Mouse (Mus musculus): ENCODE measurements around the gene Cmss1. TPM values are rescaled to one million over a fixed set of nuclear protein-coding genes. Genes with fewer than 3 reads are reported as not detected.
A peak's percentile ranks its signal among the peaks of the same experiment; 100 is the strongest.

Cmss1 gene
- polyA plus RNA-seq, 1 experiment = 2.6 TPM

DNA sequence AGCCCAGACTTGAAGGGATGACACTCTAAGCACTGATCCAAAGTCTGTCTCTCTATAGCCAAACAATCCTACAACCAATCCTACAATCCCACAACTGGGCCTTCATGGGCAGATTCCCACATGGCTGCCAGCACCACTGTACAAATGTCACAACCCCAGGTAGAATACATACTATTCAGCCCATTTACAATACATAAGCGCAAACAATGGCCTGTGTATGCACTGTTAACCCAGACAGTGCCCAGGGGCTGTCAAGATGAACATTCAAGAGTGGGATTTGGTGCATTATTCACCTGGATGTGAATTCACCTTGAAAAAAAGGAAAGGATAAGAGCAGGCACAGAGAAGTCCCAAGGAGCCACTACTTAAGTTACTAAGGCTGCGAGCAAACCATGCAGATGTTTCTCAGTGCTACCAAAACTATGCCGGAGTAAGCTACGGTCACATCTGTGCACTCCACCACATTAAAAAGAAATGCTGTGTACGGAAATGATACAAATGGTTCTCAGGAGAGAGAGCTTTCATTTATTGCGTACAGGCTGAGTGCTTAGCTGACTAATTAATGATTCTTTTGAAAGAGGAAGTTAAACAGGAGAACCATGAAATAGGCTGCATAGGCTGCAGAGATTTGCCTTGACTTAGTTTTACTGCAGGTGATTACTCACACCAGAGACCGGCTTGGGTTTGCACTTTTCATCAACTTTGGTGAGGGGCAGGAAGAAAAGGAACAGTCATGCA lies 184.8 kb downstream of the Cmss1 start:
- Histone ChIP-seq H3K27ac (ENCODE audit: insufficient read depth, low read depth, low read length) (peak overlapping the region; percentile 50), H3K36me3 (ENCODE audit: control insufficient read depth, insufficient read depth, low read length) (no peaks in the 10 kb centered on the region), H3K27me3 (ENCODE audit: control insufficient read depth, insufficient read depth, low read length) (no peaks in the 10 kb centered on the region), H3K4me1 (ENCODE audit: control insufficient read depth, insufficient read depth, insufficient read length, low read length) (peaks cover 6% of the 10 kb centered on the region; the same call in 1 of the 2 replicates), H3K4me3 (ENCODE audit: low read depth, low read length) (no peak overlapping the region)
- 61% methylated on average over 7 of the region's 7 CpGs for WGBS
- TF ChIP-seq POLR2A (IDR thresholded peaks at IDR 0.05; ENCODE audit: low read depth, low read length) (no peak), CTCF (IDR thresholded peaks at IDR 0.05; ENCODE audit: extremely low read depth, insufficient read length, insufficient replicate concordance, low read depth, low read length) (no peak)

DNA sequence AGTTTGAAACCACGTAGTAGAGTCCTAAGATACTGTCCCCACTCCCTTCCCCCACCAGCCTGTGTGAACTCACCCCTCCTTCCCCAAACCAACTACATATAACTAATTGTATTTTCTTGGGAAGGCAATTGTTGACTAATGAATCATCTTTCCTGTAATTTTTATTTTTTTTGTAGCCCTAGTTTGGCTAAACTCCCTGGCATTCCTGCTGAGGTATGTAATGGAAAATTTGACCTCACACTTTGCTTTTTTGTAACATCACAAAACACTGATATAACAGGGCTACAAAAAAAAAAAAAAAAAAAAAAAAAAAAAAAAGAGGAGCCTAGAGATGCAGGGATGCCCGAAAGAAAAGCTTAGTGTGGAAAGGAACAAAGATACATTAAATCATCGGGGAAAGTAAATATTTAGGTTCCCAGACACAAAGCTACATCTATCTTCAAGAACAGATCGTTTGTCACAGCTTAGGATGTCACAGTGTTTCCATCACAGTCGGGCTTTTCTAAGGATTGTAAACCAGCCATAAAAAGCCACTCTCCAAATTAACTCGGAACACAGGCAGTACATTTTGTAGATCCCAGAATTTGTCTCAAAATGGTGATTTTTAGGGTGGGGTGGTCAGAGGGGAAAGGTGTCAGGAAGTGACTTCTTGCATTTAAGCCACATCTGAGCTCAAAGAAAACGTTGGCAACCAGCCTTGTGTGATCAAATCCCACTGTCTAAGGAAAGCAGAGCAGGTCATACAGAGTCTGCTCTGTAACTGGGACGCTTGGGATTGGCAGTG lies 185.7 kb downstream of the Cmss1 start:
- Histone ChIP-seq H3K27ac (ENCODE audit: insufficient read depth, low read depth, low read length) (peak overlapping the region; percentile 60), H3K4me3 (ENCODE audit: low read depth, low read length) (no peak overlapping the region), H3K27me3 (ENCODE audit: control insufficient read depth, insufficient read depth, low read length) (no peaks in the 10 kb centered on the region), H3K4me1 (ENCODE audit: control insufficient read depth, insufficient read depth, insufficient read length, low read length) (peaks cover 6% of the 10 kb centered on the region; the same call in 1 of the 2 replicates), H3K36me3 (ENCODE audit: control insufficient read depth, insufficient read depth, low read length) (no peaks in the 10 kb centered on the region)
- WGBS = 60% methylated on average over 8 of the region's 8 CpGs
- TF ChIP-seq CTCF (IDR thresholded peaks at IDR 0.05; ENCODE audit: extremely low read depth, insufficient read length, insufficient replicate concordance, low read depth, low read length) (no peak), POLR2A (IDR thresholded peaks at IDR 0.05; ENCODE audit: low read depth, low read length) (no peak)

DNA sequence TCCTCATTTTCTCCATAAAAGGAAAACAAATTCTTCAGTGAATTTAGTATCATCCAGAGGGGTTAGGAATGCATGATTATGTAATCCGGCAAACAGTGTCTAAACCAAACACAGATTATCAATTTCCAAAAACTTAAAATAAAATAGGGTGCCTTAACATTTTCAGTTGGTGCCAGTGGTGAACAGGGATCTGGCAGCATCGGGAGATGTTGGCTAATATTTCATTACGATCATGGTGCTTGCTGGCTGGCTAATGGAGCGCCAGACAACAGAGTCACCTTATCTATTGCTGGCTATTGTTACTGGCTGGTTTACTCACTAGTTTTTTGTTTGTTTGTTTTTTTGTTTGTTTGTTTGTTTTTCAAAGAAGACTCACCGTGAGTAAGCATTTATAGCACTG lies 186.8 kb downstream of the Cmss1 start:
- H3K27ac ChIP-seq (ENCODE audit: insufficient read depth, low read depth, low read length) = no peak overlapping the region

DNA sequence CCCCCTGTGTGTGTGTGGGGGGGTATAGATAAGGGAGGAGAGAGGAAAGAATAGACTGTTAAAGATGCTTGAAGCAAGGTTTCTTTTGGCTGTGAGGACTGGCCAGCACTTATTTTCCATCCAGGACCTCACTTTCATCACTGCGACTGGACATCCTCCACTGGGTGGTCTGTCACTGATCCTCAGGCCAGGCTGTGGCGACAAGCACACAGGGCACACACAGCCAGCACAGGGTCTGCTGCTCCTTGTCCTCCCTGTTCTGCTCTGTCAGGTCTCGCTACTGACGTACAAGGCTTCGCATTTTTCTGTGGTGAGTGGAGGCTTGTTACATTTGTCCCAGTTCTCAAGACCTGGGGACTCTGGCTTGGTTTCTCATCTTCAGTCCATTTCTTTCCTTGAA lies 187.3 kb downstream of the Cmss1 start:
- 89% methylated on average over 5 of the region's 5 CpGs for WGBS
- peak overlapping the region; percentile 80 for H3K27ac ChIP-seq (ENCODE audit: insufficient read depth, low read depth, low read length)
- peaks cover 6% of the 10 kb centered on the region; the same call in 1 of the 2 replicates for H3K4me1 ChIP-seq (ENCODE audit: control insufficient read depth, insufficient read depth, insufficient read length, low read length)
- H3K27me3 ChIP-seq (ENCODE audit: control insufficient read depth, insufficient read depth, low read length) = no peaks in the 10 kb centered on the region
- H3K36me3 ChIP-seq (ENCODE audit: control insufficient read depth, insufficient read depth, low read length) = no peaks in the 10 kb centered on the region
- TF ChIP-seq POLR2A (IDR thresholded peaks at IDR 0.05; ENCODE audit: low read depth, low read length) = no peak
- H3K4me3 ChIP-seq (ENCODE audit: low read depth, low read length) = no peak overlapping the region

More for the DNA sequence above, 186.8 kb downstream of the Cmss1 start:
- H3K4me3 ChIP-seq (ENCODE audit: low read depth, low read length) = no peak overlapping the region
- whole genome bisulfite sequencing = 85% methylated on average over 5 of the region's 5 CpGs
- H3K27me3 ChIP-seq (ENCODE audit: control insufficient read depth, insufficient read depth, low read length) = no peaks in the 10 kb centered on the region
- no peaks in the 10 kb centered on the region for H3K36me3 ChIP-seq (ENCODE audit: control insufficient read depth, insufficient read depth, low read length)
- peaks cover 6% of the 10 kb centered on the region; the same call in 1 of the 2 replicates for H3K4me1 ChIP-seq (ENCODE audit: control insufficient read depth, insufficient read depth, insufficient read length, low read length)
- TF ChIP-seq CTCF (IDR thresholded peaks at IDR 0.05; ENCODE audit: extremely low read depth, insufficient read length, insufficient replicate concordance, low read depth, low read length) = no peak
- no peak for TF ChIP-seq POLR2A (IDR thresholded peaks at IDR 0.05; ENCODE audit: low read depth, low read length)

DNA sequence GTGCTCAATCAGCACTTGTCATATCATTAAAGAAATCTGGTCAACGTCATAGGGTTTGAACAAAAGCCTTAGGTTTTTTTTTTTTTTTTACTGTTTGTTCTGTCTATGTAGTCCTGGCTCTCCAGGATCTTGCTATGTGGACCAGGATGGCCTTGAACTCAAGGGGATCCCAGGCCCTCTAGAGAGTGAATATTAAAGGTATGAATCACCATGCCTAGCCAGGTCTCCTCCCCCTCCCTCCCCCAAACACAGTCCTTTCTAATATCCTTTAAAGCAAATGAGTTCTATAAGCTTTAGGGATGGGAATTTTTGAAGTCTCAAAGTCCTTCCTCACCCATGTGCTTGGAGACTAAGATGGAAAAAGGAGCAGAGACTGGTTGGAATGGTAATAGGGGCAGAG lies 188.7 kb downstream of the Cmss1 start:
- no peaks in the 10 kb centered on the region for H3K27me3 ChIP-seq (ENCODE audit: control insufficient read depth, insufficient read depth, low read length)
- H3K27ac ChIP-seq (ENCODE audit: insufficient read depth, low read depth, low read length) = no peak overlapping the region
- peaks cover 6% of the 10 kb centered on the region; the same call in 1 of the 2 replicates for H3K4me1 ChIP-seq (ENCODE audit: control insufficient read depth, insufficient read depth, insufficient read length, low read length)
- no peaks in the 10 kb centered on the region for H3K36me3 ChIP-seq (ENCODE audit: control insufficient read depth, insufficient read depth, low read length)
- 79% methylated on average over 1 of the region's 1 CpGs for WGBS
- no peak overlapping the region for H3K4me3 ChIP-seq (ENCODE audit: low read depth, low read length)
- TF ChIP-seq CTCF (IDR thresholded peaks at IDR 0.05; ENCODE audit: extremely low read depth, insufficient read length, insufficient replicate concordance, low read depth, low read length) = no peak
- no peak for TF ChIP-seq POLR2A (IDR thresholded peaks at IDR 0.05; ENCODE audit: low read depth, low read length)

DNA sequence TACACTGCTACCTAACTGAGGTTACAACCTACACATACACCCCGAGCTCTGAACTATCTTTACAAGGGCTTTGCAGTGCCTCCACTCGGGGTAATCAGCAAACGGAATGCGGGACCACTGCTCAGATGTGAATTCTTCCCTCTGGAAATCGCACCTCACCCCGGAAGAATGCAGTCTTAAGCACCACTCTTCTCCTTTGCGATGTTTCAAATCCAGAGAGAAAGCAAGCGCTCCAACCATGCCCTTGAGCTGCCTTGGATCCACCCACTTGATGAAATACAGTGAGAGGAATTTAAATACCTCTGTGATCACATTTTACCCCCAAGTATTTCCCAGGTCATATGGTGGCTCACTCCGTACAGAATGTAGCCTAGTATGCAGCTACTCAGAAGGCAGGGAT lies 189.6 kb downstream of the Cmss1 start:
- Histone ChIP-seq H3K27ac (ENCODE audit: insufficient read depth, low read depth, low read length) (no peak overlapping the region), H3K4me1 (ENCODE audit: control insufficient read depth, insufficient read depth, insufficient read length, low read length) (peaks cover 4% of the 10 kb centered on the region; the same call in 1 of the 2 replicates), H3K4me3 (ENCODE audit: low read depth, low read length) (no peak overlapping the region), H3K27me3 (ENCODE audit: control insufficient read depth, insufficient read depth, low read length) (no peaks in the 10 kb centered on the region), H3K36me3 (ENCODE audit: control insufficient read depth, insufficient read depth, low read length) (no peaks in the 10 kb centered on the region)
- WGBS = 80% methylated on average over 9 of the region's 9 CpGs
- TF ChIP-seq CTCF (IDR thresholded peaks at IDR 0.05; ENCODE audit: extremely low read depth, insufficient read length, insufficient replicate concordance, low read depth, low read length) (no peak), POLR2A (IDR thresholded peaks at IDR 0.05; ENCODE audit: low read depth, low read length) (no peak)

DNA sequence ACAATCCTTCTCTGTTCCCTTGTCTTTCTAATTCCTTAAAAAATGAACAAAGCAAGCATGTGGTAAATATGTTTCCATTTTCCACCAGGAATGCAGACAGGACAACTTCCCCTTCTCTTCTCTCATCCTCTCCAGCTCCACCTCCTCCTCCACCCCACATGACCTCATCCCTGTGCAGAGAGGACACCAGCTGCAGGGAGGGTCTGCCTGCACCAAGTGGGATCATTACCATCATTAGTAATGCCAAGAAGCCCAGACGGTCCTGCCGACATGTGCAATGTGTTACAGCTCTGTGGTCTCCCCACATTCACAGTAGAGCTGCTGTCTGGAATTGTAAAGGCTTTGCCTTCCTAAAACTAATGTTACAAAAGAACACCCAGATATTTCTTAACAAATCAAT lies 190.6 kb downstream of the Cmss1 start:
- H3K4me3 ChIP-seq (ENCODE audit: low read depth, low read length) = no peak overlapping the region
- TF ChIP-seq POLR2A (IDR thresholded peaks at IDR 0.05; ENCODE audit: low read depth, low read length) = no peak
- TF ChIP-seq CTCF (IDR thresholded peaks at IDR 0.05; ENCODE audit: extremely low read depth, insufficient read length, insufficient replicate concordance, low read depth, low read length) = no peak
- WGBS = 86% methylated on average over 2 of the region's 2 CpGs
- H3K4me1 ChIP-seq (ENCODE audit: control insufficient read depth, insufficient read depth, insufficient read length, low read length) = no peaks in the 10 kb centered on the region
- H3K36me3 ChIP-seq (ENCODE audit: control insufficient read depth, insufficient read depth, low read length) = no peaks in the 10 kb centered on the region
- no peak overlapping the region for H3K27ac ChIP-seq (ENCODE audit: insufficient read depth, low read depth, low read length)
- H3K27me3 ChIP-seq (ENCODE audit: control insufficient read depth, insufficient read depth, low read length) = no peaks in the 10 kb centered on the region

Data from small intestine, adult 2 months (tissue).